Mouse (Mus musculus) MEL (cell line): ENCODE measurements around the gene Trim8. TPM values are rescaled to one million over a fixed set of nuclear protein-coding genes. Genes with fewer than 3 reads are reported as not detected.
A peak's percentile ranks its signal among the peaks of the same experiment; 100 is the strongest.

ENCODE experiments used
- DNase-seq: peaks from one replicate; pipeline ENCODE4 v3.0.0; 2011; ENCODE audit warnings: low read depth, low spot score
- H3K27ac ChIP-seq: 2 replicates; pipeline ENCODE4 v1.5.1; 2012; ENCODE audit warnings: low read depth, mild to moderate bottlenecking, control low read depth, low read length, moderate library complexity; ENCODE audit not compliant: control insufficient read depth
- H3K27me3 ChIP-seq, 2 experiments: fragments of 150-350 bp in 1 of 2; sonication (generic) in 1 of 2; 2 replicates each; pipeline ENCODE4 v1.6.1; 2012; ENCODE audit warnings: low read length in 2 of 2, mild to moderate bottlenecking in 2 of 2, improper control_type of control experiment in 1 of 2, moderate library complexity in 1 of 2; ENCODE audit not compliant: insufficient read depth in 2 of 2, control insufficient read depth in 1 of 2
- H3K36me3 ChIP-seq, 2 experiments: 2 replicates each; pipeline ENCODE4 v1.6.1; 2012 to 2014; ENCODE audit warnings: low read length in 2 of 2, improper control_type of control experiment in 1 of 2, inconsistent platforms in 1 of 2, mild to moderate bottlenecking in 1 of 2; ENCODE audit not compliant: insufficient read depth in 2 of 2, control insufficient read depth in 1 of 2
- H3K4me1 ChIP-seq, 2 experiments: fragments of 150-350 bp in 1 of 2; sonication (generic) in 1 of 2; 2 replicates each; pipeline ENCODE4 v1.6.1; 2012; ENCODE audit warnings: low read length in 2 of 2, improper control_type of control experiment in 1 of 2, mild to moderate bottlenecking in 1 of 2; ENCODE audit not compliant: insufficient read depth in 2 of 2, control insufficient read depth in 1 of 2
- H3K4me3 ChIP-seq, 2 experiments: fragments of 150-350 bp in 1 of 2; sonication (generic) in 1 of 2; 2 replicates each; pipeline ENCODE4 v1.5.1; 2012; ENCODE audit warnings: low read depth in 2 of 2, low read length in 2 of 2, mild to moderate bottlenecking in 2 of 2, moderate library complexity in 2 of 2, control low read depth in 1 of 2, improper control_type of control experiment in 1 of 2; ENCODE audit not compliant: control insufficient read depth in 1 of 2, insufficient read depth in 1 of 2
- H3K79me2 ChIP-seq: 2 replicates; pipeline ENCODE4 v1.6.1; 2012; ENCODE audit warnings: mild to moderate bottlenecking, low read length, moderate library complexity; ENCODE audit not compliant: control insufficient read depth, poor library complexity, insufficient read depth
- H3K9ac ChIP-seq: 2 replicates; pipeline ENCODE4 v1.6.1; 2012; ENCODE audit warnings: low read depth, mild to moderate bottlenecking, control low read depth, low read length, moderate library complexity; ENCODE audit not compliant: control insufficient read depth, poor library complexity, severe bottlenecking
- H3K9me3 ChIP-seq: fragments of 150-350 bp; sonication (generic); replicated peaks from 2 replicates; pipeline ENCODE4 v1.6.1; 2012; ENCODE audit warnings: mild to moderate bottlenecking, low read length, improper control_type of control experiment, moderate library complexity; ENCODE audit not compliant: insufficient read depth
- BHLHE40 ChIP-seq: IDR thresholded peaks from 2 replicates; pipeline ENCODE4 v1.6.1; 2012; ENCODE audit warnings: low read depth, mild to moderate bottlenecking, inconsistent platforms, low read length, improper control_type of control experiment, borderline replicate concordance
- CTCF ChIP-seq, 3 experiments: IDR thresholded peaks in 2 of 3; conservative IDR thresholded peaks in 1 of 3; 2 replicates each; pipeline ENCODE4 v1.5.1; 2011 to 2012; ENCODE audit warnings: low read length in 3 of 3, low read depth in 2 of 3, mild to moderate bottlenecking in 2 of 3, improper control_type of control experiment in 1 of 3, inconsistent platforms in 1 of 3, mixed read lengths in 1 of 3, moderate library complexity in 1 of 3; ENCODE audit not compliant: control insufficient read depth in 1 of 3, insufficient read depth in 1 of 3, poor library complexity in 1 of 3, severe bottlenecking in 1 of 3
- E2F4 ChIP-seq: IDR thresholded peaks from 2 replicates; pipeline ENCODE4 v1.6.1; 2011; ENCODE audit warnings: low read depth, low read length, improper control_type of control experiment, borderline replicate concordance
- ETS1 ChIP-seq: IDR thresholded peaks from 2 replicates; pipeline ENCODE4 v1.6.1; 2012; ENCODE audit warnings: low read depth, mild to moderate bottlenecking, inconsistent platforms, low read length, improper control_type of control experiment, moderate library complexity
- GABPA ChIP-seq: IDR thresholded peaks from 2 replicates; pipeline ENCODE4 v1.6.1; 2012; ENCODE audit warnings: low read depth, mild to moderate bottlenecking, inconsistent platforms, low read length, improper control_type of control experiment, moderate library complexity
- KAT2A ChIP-seq: conservative IDR thresholded peaks from 2 replicates; pipeline ENCODE4 v1.6.1; 2012; ENCODE audit warnings: low read depth, low read length, improper control_type of control experiment, inconsistent platforms
- MAX ChIP-seq: IDR thresholded peaks from 2 replicates; pipeline ENCODE4 v1.6.1; 2011; ENCODE audit warnings: low read length, improper control_type of control experiment
- MAZ ChIP-seq: IDR thresholded peaks from 2 replicates; pipeline ENCODE4 v1.6.1; 2012; ENCODE audit warnings: low read depth, mild to moderate bottlenecking, inconsistent platforms, low read length, improper control_type of control experiment
- MXI1 ChIP-seq: IDR thresholded peaks from 2 replicates; pipeline ENCODE4 v1.6.1; 2011; ENCODE audit warnings: mild to moderate bottlenecking, low read depth, low read length, improper control_type of control experiment
- MYC ChIP-seq: IDR thresholded peaks from 2 replicates; pipeline ENCODE4 v1.6.1; 2011; ENCODE audit warnings: low read depth, mild to moderate bottlenecking, low read length, improper control_type of control experiment, moderate library complexity
- NELFE ChIP-seq: IDR thresholded peaks from 2 replicates; pipeline ENCODE4 v1.6.1; 2011; ENCODE audit warnings: low read depth, low read length, improper control_type of control experiment
- RAD21 ChIP-seq: IDR thresholded peaks from 2 replicates; pipeline ENCODE4 v1.6.1; 2011; ENCODE audit warnings: mild to moderate bottlenecking, low read depth, low read length, improper control_type of control experiment
- SMC3 ChIP-seq: IDR thresholded peaks from 2 replicates; pipeline ENCODE4 v1.6.1; 2011; ENCODE audit warnings: low read depth, low read length, improper control_type of control experiment
- TBP ChIP-seq: IDR thresholded peaks from 2 replicates; pipeline ENCODE4 v1.8.0; 2011; ENCODE audit warnings: low read depth, low read length, improper control_type of control experiment
- TCF12 ChIP-seq: IDR thresholded peaks from 2 replicates; pipeline ENCODE4 v1.6.1; 2014; ENCODE audit warnings: low read depth, mild to moderate bottlenecking, inconsistent platforms, low read length, improper control_type of control experiment, moderate library complexity
- polyA plus RNA-seq, 2 experiments: library from polyadenylated mRNA; stranded (reverse) in 1 of 2; unstranded in 1 of 2; fragments of >175 nt in 1 of 2; fragments of >200 nt in 1 of 2; gene quantifications; 2 replicates each; pipeline versions ENCODE4 v1.2.1 to v1.2.4; 2012; ENCODE audit warnings: low replicate concordance in 2 of 2, low read depth in 1 of 2; ENCODE audit not compliant: insufficient read length in 2 of 2, insufficient read depth in 1 of 2, missing spikeins in 1 of 2
- total RNA-seq: library from RNA; depleted of rRNA; stranded (reverse); fragments of 300-350 nt; gene quantifications from 2 replicates; pipeline ENCODE4 v1.2.3, GENCODE M21; 2012

The Trim8 gene
- total and polyA plus RNA-seq, 3 experiments: 19.1 to 57.2 TPM; not detected in 1

- TF ChIP-seq CTCF (IDR thresholded peaks at IDR 0.05 in 2 of 3, conservative IDR thresholded peaks at IDR 0.05 in 1 of 3; ENCODE audit: control insufficient read depth in 1 of 3, insufficient read depth in 1 of 3, low read depth in 2 of 3, low read length in 3 of 3, poor library complexity in 1 of 3, severe bottlenecking in 1 of 3) (peak in 2 of 3 experiments; percentile 27 to 46; a peak in 4 of 6 replicates), MYC (no peak)
Measured at GRCm38 (mm10) chr19:46482896-46483516, 18.5 kb upstream of the Trim8 start.

DNA sequence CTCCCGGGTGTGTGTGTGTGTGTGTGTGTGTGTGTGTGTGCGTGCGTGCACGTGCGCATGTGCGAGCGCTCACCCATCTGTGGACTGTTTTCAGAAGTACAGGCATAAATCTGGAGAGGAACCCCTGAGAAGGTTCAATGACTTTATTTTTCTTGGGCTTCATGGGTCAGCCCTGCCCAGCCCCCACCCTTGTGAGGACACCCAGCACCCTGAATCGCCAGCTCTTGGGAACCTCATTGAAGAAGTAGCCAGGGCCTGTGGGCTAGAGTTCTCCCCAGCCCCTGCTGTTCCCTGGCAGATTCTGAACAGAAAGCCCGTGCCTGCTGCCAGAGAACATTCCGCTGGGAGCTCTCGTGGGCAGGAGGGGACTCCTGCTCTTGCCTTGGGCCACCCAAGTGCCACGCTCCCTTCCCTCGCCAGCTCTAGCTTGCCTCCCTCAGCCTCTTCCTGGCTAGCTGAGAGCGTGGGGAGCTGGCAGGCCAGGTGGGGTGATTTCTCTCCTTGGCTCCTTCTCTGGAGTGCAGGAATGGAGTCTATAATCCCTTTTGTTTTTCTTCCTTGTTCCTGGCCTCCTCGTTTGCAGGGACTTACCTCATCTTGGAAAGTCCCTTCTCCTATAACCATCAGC is 17.7 kb upstream of the Trim8 start:
- no peak for DNase-seq
- Histone ChIP-seq H3K27ac (no peak overlapping the region), H3K4me1 (peaks cover 0 to 7% of the 10 kb centered on the region in 2 experiments; a peak in 2 of 4 replicates)

More at GRCm38 (mm10) chr19:46482896-46483516, 18.5 kb upstream of the Trim8 start:
- no peaks in the 10 kb centered on the region for H3K9me3 ChIP-seq
- no peaks in the 10 kb centered on the region for H3K27me3 ChIP-seq
- peaks cover 0 to 15% of the 10 kb centered on the region in 2 experiments; a peak in 3 of 4 replicates for H3K4me1 ChIP-seq
- no peaks in the 10 kb centered on the region for H3K79me2 ChIP-seq
- DNase-seq: no peak
- no peak overlapping the region for H3K4me3 ChIP-seq
- peaks cover 0 to 13% of the 10 kb centered on the region in 2 experiments; a peak in 3 of 4 replicates for H3K36me3 ChIP-seq
- H3K27ac ChIP-seq: no peak overlapping the region
- H3K9ac ChIP-seq: no peak overlapping the region

GRCm38 (mm10) chr19:46484518-46484917 is 17.0 kb upstream of the Trim8 start:
- Histone ChIP-seq H3K36me3 (no peaks in the 10 kb centered on the region; a peak in 1 of 4 replicates), H3K27me3 (no peaks in the 10 kb centered on the region), H3K4me3 (no peak overlapping the region), H3K79me2 (no peaks in the 10 kb centered on the region), H3K9me3 (no peaks in the 10 kb centered on the region), H3K27ac (no peak overlapping the region), H3K4me1 (no peaks in the 10 kb centered on the region), H3K9ac (no peak overlapping the region)
- TF ChIP-seq SMC3 (no peak), MYC (no peak), E2F4 (no peak), MAX (no peak), NELFE (no peak), RAD21 (no peak), TCF12 (no peak), KAT2A (no peak), BHLHE40 (no peak), GABPA (no peak), TBP (no peak)
- no peak for DNase-seq

More for the DNA sequence above, 17.7 kb upstream of the Trim8 start:
- no peaks in the 10 kb centered on the region for H3K27me3 ChIP-seq
- no peak for TF ChIP-seq MAZ
- TF ChIP-seq MXI1: no peak
- no peak for TF ChIP-seq NELFE
- no peak for TF ChIP-seq ETS1
- H3K9ac ChIP-seq: no peak overlapping the region
- H3K79me2 ChIP-seq: no peaks in the 10 kb centered on the region
- H3K9me3 ChIP-seq: no peaks in the 10 kb centered on the region
- peaks cover 0 to 6% of the 10 kb centered on the region in 2 experiments; a peak in 3 of 4 replicates for H3K36me3 ChIP-seq
- H3K4me3 ChIP-seq: no peak overlapping the region
